Mouse (Mus musculus) embryonic facial prominence, embryonic 14.5 days (tissue): ENCODE data around the gene Cdkl1. TPM values are rescaled to one million over a fixed set of nuclear protein-coding genes. Genes with fewer than 3 reads are reported as not detected.

ENCODE experiments used
- ATAC-seq: fragments of 200-750 bp; cut with Nextera tagmentation; 2 replicates; pipeline ENCODE4 v1.8.0; 2017; ENCODE audit warnings: low read depth, moderate number of reproducible peaks, moderate TSS enrichment
- DNase-seq: peaks from one replicate; pipeline ENCODE4 v3.0.0-alpha.2; 2015; ENCODE audit warnings: low spot score
- H3K27ac ChIP-seq: fragments of 300-500 bp; sonication (generic); replicated peaks from 2 replicates; pipeline ENCODE4 v1.5.1; 2014; ENCODE audit warnings: low read depth, mild to moderate bottlenecking, low read length, moderate library complexity
- H3K27me3 ChIP-seq: fragments of 300-500 bp; sonication (generic); replicated peaks from 2 replicates; pipeline ENCODE4 v1.6.1; 2014; ENCODE audit warnings: low read length; ENCODE audit not compliant: control insufficient read depth, insufficient read depth
- H3K36me3 ChIP-seq: fragments of 300-500 bp; sonication (generic); 2 replicates; pipeline ENCODE4 v1.6.1; 2014; ENCODE audit warnings: low read length, mixed read lengths; ENCODE audit not compliant: control insufficient read depth, insufficient read depth
- H3K4me1 ChIP-seq: fragments of 300-500 bp; sonication (generic); 2 replicates; pipeline ENCODE4 v1.6.1; 2014; ENCODE audit warnings: antibody characterized with exemption, low read length; ENCODE audit not compliant: control insufficient read depth, insufficient read depth
- H3K4me2 ChIP-seq: fragments of 300-500 bp; sonication (generic); 2 replicates; pipeline ENCODE4 v1.6.1; 2014; ENCODE audit warnings: low read depth, mild to moderate bottlenecking, low read length, moderate library complexity, mixed read lengths
- H3K4me3 ChIP-seq: fragments of 300-500 bp; sonication (generic); 2 replicates; pipeline ENCODE4 v1.5.1; 2014; ENCODE audit warnings: low read depth, mild to moderate bottlenecking, low read length
- H3K9ac ChIP-seq: fragments of 300-500 bp; sonication (generic); 2 replicates; pipeline ENCODE4 v1.6.1; 2014; ENCODE audit warnings: low read depth, mild to moderate bottlenecking, low read length, moderate library complexity, mixed read lengths
- H3K9me3 ChIP-seq: fragments of 300-500 bp; sonication (generic); 2 replicates; pipeline ENCODE4 v1.6.1; 2016; ENCODE audit warnings: low read length; ENCODE audit not compliant: control insufficient read depth
- WGBS: fragments of 180-500 bp; shearing (Covaris S2); extraction: QIAGEN DNeasy Blood & Tissue Kit; methylation state at CpG from one replicate; pipeline ENCODE4 v1.1.7; 2014; 5-methylcytosine and 5-hydroxymethylcytosine counted together
- polyA plus RNA-seq: library from polyadenylated mRNA; unstranded; fragments of >200 nt; fragmentation: Nextera tagmentation; extraction: Ambion mirVana; gene quantifications from 2 replicates; pipeline ENCODE4 v1.2.1, GENCODE M21; 2014

The Cdkl1 gene
- polyA plus RNA-seq, 1 experiment from 2014 or later: 2.9 TPM

GRCm38 (mm10) chr12:69776607-69777340 is 14.3 kb downstream of the Cdkl1 start:
- Histone ChIP-seq H3K4me2 (no peak overlapping the region), H3K27ac (no peak overlapping the region), H3K9ac (no peak overlapping the region), H3K4me1 (no peaks in the 10 kb centered on the region; the same call in 1 of the 2 replicates), H3K36me3 (no peaks in the 10 kb centered on the region), H3K4me3 (no peak overlapping the region), H3K27me3 (no peaks in the 10 kb centered on the region), H3K9me3 (no peaks in the 10 kb centered on the region)
- ATAC-seq: peak; percentile 65; the same call in 1 of the 2 replicates
- no peak for DNase-seq
- WGBS: 59% methylated on average over 11 of the region's 11 CpGs

DNA sequence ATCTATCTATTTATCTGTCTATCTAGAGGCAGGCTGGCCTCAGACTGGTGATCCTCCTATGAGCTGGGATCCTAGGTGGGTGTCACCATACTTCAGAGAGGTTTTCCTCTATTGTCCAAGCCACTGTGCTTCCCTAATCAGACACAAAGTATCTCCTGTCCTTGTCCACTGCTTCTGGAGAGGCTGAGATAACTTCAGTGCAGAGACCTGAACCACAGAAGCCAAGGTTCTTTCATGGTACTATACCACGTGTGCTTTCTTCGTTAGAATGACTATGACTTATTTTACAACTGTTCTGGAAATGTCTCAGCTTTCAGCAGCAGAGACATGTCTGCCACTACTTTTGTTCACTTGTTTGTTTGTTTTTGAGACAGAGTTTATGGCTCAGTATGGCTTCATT is 22.2 kb downstream of the Cdkl1 start:
- 70% methylated on average over 2 of the region's 2 CpGs for WGBS
- no peak for ATAC-seq

DNA sequence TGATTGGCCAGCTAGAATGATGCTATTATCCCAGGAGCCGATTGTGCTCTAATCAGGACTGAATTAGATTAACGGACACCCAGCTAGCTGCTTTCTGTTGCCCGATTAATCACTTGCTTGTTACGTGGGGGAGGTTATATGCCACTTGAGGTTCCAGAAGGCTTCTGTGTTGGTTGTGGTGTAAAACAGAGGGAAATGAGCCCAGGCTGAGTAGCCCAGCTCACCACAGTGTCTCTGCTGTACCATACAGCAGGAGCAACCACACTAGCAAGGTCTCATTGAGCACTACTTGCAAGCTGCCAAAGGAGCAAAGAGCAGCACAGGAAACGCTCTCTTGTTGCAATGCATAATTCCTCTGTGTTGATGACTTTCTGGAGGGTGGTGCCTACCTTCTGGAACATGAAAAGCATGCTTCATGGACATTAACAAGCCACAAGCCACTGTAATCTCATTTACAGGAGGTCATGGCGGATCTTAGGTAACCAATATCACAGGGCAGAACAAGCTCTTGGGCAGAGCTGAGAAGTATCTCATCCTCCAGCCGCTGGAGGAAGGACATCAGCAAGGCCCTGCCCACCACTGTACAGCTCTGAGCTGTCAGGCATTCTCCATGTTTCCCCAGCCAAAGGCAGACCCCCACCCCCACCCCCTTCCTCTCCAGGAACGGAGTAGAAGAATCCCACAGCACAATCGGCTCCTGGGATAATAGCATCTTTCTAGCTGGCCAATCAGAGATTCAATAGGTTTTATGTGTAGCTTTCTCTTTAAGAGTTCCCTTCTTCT is 23.4 kb downstream of the Cdkl1 start:
- no peaks in the 10 kb centered on the region for H3K4me1 ChIP-seq
- H3K4me2 ChIP-seq: no peak overlapping the region
- ATAC-seq: no peak
- DNase-seq: no peak
- H3K9me3 ChIP-seq: no peaks in the 10 kb centered on the region
- no peak overlapping the region for H3K27ac ChIP-seq
- H3K4me3 ChIP-seq: no peak overlapping the region
- no peaks in the 10 kb centered on the region for H3K27me3 ChIP-seq
- H3K36me3 ChIP-seq: no peaks in the 10 kb centered on the region
- H3K9ac ChIP-seq: no peak overlapping the region
- 47% methylated on average over 9 of the region's 9 CpGs for WGBS

More for the DNA sequence above, 22.2 kb downstream of the Cdkl1 start:
- no peak overlapping the region for H3K4me2 ChIP-seq
- no peaks in the 10 kb centered on the region for H3K27me3 ChIP-seq
- no peaks in the 10 kb centered on the region for H3K9me3 ChIP-seq
- H3K4me3 ChIP-seq: no peak overlapping the region
- no peaks in the 10 kb centered on the region for H3K4me1 ChIP-seq
- H3K27ac ChIP-seq: no peak overlapping the region
- no peaks in the 10 kb centered on the region for H3K36me3 ChIP-seq
- no peak overlapping the region for H3K9ac ChIP-seq
- DNase-seq: no peak

DNA sequence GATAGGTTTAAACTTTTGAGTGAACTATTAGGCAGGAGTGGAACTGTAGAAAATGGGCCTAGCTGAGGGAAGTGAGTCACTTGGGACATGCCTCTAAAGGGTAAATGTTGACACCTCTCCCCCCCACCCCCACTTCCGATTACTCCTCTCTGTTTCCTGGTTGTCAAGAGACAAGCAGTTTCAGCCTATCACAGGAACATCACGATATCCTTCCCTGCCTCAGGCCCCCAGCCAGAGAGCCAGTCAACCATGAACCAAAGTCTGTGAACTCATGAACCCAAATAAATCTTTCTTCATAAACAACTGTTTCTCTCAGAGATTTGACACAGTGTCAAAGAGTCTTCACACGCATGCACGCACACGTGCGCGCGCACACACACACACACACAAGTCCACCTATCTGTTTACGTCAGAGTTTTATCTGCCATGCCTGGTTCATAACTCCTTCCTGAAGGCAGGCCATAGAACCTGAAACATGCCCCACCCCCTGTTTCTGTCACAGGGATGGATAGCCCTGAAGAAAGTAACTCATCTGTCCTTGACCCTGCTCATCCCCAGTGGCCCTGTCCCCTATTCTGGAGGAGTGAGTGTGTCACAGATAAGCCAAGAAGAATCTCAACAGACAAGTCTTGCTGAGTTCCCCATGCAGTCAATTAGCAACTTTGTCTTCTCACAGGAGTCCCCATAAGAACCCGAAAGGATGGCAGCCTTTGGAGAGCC is 24.7 kb downstream of the Cdkl1 start:
- 82% methylated on average over 10 of the region's 10 CpGs for WGBS
- Histone ChIP-seq H3K4me2 (no peak overlapping the region), H3K9me3 (no peaks in the 10 kb centered on the region), H3K9ac (no peak overlapping the region), H3K27me3 (no peaks in the 10 kb centered on the region), H3K36me3 (no peaks in the 10 kb centered on the region), H3K27ac (no peak overlapping the region), H3K4me1 (no peaks in the 10 kb centered on the region), H3K4me3 (no peak overlapping the region)
- DNase-seq: no peak
- ATAC-seq: no peak

GRCm38 (mm10) chr12:69765543-69765942 is 25.5 kb downstream of the Cdkl1 start:
- peak; percentile 63 for ATAC-seq
- DNase-seq: peak; percentile 74
- Histone ChIP-seq H3K36me3 (no peaks in the 10 kb centered on the region), H3K4me1 (no peaks in the 10 kb centered on the region), H3K9ac (no peak overlapping the region), H3K27me3 (no peaks in the 10 kb centered on the region), H3K27ac (no peak overlapping the region), H3K4me2 (no peak overlapping the region), H3K4me3 (no peak overlapping the region), H3K9me3 (no peaks in the 10 kb centered on the region)
- WGBS: 70% methylated on average over 9 of the region's 9 CpGs

DNA sequence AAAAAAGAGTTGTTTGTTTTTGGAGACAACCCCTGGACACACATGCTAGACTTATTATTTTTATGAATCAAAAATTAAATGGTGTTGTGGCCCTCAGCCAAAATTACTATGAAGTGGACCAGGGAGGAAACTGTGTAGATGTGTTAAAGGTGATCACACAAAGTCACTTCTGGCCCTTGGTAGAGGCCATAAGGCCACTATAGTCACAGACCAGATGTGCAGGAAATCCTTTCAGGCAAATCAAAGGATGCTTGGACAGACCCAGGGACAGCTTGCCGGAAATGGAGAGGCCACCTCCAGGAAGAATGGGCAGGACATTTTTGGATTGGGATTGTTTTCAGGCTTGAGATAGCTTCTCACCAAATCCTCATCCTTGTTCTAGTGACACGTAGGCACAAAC is 29.5 kb downstream of the Cdkl1 start:
- ATAC-seq (no peak), DNase-seq (peak; percentile 24)
- H3K4me2 ChIP-seq: no peak overlapping the region
- WGBS: 56% methylated on average over 2 of the region's 2 CpGs
- H3K27ac ChIP-seq: no peak overlapping the region
- peaks cover 18% of the 10 kb centered on the region for H3K4me1 ChIP-seq
- no peaks in the 10 kb centered on the region for H3K36me3 ChIP-seq
- no peak overlapping the region for H3K9ac ChIP-seq
- H3K27me3 ChIP-seq: no peaks in the 10 kb centered on the region
- no peaks in the 10 kb centered on the region for H3K9me3 ChIP-seq
- H3K4me3 ChIP-seq: no peak overlapping the region

DNA sequence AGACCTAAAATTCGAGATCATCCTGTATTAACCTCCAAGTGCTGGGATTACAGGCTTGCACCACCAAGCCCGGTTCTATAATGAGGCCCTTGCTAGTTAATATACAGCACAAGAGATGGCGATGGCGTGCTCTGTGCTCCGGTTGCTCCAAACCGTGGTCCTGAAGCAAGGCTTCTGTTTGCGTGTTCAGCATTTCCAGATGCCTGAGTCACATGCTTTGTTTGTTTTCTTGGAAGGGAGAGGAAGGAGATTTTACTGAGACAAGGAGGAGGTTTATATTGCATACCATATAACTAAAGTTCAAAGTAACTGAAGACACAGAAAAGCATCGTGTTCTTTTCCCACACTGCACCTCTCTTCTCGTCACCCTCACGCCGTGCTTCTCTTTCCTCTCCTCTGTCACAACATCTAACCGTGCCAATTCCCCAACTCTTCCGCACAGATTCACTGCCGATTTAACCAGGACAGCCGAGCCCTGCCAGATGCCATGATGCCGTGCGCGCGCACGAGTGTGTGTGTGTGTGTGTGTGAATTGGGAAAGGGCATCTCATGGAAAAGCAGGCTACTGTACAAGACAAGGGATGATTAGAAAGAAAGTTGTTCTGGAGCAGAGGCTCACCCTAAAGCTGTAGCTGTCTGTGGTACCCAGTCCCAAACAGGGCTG is 30.2 kb downstream of the Cdkl1 start:
- Histone ChIP-seq H3K36me3 (no peaks in the 10 kb centered on the region), H3K4me1 (peaks cover 18% of the 10 kb centered on the region), H3K4me3 (no peak overlapping the region), H3K9me3 (no peaks in the 10 kb centered on the region), H3K27me3 (no peaks in the 10 kb centered on the region), H3K4me2 (no peak overlapping the region), H3K27ac (no peak overlapping the region; the same call in 1 of the 2 replicates), H3K9ac (no peak overlapping the region)
- no peak for DNase-seq
- ATAC-seq: no peak
- 67% methylated on average over 20 of the region's 20 CpGs for WGBS

DNA sequence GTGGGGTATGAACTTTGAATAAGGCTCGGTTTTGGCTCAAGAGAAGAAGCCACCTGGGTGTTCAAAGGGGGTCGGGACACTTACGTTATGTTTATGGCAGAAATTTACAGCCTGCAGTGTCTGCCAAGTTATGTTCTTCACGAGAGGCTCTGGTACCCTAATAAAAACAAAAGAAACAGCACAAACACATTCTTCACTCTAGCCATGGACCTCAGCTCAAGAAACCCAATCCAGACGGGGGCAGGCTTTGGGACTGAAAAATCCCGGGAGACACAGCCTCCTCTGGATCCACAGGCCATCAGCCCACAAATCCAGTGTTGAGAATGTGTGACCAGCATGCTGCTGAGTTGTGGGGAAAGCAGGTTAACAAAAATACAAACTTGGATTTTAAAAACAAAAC is 31.1 kb downstream of the Cdkl1 start:
- no peak for ATAC-seq
- Histone ChIP-seq H3K4me1 (peaks cover 18% of the 10 kb centered on the region), H3K9ac (no peak overlapping the region), H3K4me3 (no peak overlapping the region), H3K36me3 (no peaks in the 10 kb centered on the region), H3K27me3 (no peaks in the 10 kb centered on the region), H3K4me2 (no peak overlapping the region), H3K27ac (no peak overlapping the region), H3K9me3 (no peaks in the 10 kb centered on the region)
- DNase-seq: no peak
- 39% methylated on average over 6 of the region's 6 CpGs for WGBS
